Mouse (Mus musculus) left cerebral cortex, adult 9 months (tissue): ENCODE measurements around the gene Pdzd3.

ENCODE experiments used
- DNase-seq, 2 experiments: peaks; one replicate each; pipeline ENCODE4 v3.0.0; 2022; ENCODE audit warnings: low spot score in 2 of 2

Pdzd3 gene

DNA sequence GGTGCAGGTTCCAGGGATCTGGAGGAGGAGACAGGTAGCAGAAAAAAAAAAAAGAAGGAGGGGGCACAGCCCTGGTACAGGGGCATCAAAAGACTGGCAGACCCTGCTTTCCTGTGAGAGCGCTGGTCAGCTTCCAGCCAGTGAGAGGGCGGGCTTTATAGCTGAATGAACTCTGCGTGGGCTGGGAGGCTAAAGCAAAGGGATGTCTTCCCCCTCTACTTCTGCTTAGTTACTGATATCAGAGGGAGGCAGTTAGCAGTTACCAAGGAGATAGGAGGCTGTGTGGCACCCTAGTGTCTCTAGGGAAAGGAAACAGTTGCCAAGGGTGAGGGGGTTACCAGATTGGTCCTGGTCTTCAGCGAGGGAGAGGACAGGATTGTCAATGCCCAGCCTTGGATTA lies 826 bp downstream of the Pdzd3 start:
- DNase-seq, result no peak

DNA sequence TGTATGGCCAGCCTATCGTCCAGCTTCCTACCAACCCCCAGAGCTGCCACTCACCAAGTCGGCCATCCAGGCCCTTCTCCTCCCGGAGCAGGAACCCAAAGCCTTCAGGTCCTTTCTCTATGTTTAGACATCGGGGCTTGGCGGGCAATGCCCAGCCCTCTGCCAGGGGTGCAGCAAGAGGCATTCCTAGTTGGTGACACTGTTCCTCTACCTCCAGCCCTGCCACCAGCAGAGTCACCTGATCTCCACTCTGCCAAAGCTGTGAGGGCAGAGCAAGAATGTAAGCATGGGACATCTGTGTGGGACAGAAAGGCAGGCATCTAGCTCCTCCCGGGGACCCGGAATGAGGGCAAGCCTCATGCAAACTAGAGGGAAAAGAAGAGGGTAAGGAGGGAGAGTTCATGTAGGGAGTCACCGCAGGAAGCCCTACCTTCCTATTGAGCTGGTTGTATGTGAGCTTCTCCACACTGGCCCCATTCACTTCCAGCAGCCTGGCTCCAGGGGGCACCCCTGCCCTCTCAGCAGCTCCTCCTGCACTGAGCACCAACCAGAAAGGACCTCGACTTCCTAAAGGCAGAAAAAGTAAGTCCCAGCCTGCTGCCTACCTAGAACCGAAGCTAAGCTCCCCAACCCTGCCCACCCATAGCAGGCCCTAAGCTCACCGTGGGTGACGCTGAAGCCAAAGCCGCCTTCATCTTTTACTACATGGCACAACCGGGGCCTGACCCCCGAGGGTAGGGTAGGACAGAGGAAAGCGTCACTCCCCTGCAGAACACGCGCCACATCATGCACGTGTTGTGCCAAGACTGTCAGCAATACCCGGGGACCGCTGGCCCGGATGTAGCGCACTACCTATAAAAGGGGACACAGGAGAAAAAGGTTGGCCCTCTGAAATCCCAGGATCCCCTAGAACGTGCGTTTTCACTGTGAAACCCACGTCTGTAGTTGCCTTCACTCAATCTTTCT lies 1.8 kb downstream of the Pdzd3 start:
- peak in 1 of 2 experiments; percentile 77 for DNase-seq

GRCm38 (mm10) chr9:44247907-44248306 lies 3.4 kb downstream of the Pdzd3 start:
- no peak for DNase-seq

- DNase-seq, result no peak
Measured at GRCm38 (mm10) chr9:44243621-44244020, 7.7 kb downstream of the Pdzd3 start.

GRCm38 (mm10) chr9:44241418-44241817 lies 9.9 kb downstream of the Pdzd3 start:
- no peak for DNase-seq

GRCm38 (mm10) chr9:44240911-44241310 lies 10.4 kb downstream of the Pdzd3 start:
- no peak for DNase-seq

- no peak for DNase-seq
Measured at GRCm38 (mm10) chr9:44240399-44240798, 10.9 kb downstream of the Pdzd3 start, which contains the start of gene Ccdc153. Gene Ccdc153 (plus strand): TSS chr9:44240676.

DNA sequence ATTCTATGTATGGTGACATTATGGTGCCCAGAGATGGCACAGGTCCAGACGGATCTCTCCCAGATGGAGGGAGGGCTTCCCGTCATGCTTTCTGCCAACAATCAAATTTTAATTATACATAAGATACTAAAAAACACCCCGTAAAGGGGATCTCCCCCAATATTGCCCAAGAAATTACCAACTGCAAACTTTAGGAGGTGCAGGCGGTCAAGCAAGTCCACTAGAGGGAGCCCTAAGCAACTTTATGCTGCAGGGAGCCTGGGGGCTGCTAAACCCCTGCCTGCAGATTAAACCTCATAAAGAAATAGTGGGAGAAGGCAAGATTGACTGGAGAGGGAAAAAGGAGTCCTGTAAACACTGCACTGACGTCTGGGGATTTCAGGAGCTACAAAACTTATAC lies 11.8 kb downstream of the Pdzd3 start:
- DNase-seq, result peak in 1 of 2 experiments; percentile 39

- no peak for DNase-seq
Measured at GRCm38 (mm10) chr9:44238501-44239190, 12.6 kb downstream of the Pdzd3 start.

DNA sequence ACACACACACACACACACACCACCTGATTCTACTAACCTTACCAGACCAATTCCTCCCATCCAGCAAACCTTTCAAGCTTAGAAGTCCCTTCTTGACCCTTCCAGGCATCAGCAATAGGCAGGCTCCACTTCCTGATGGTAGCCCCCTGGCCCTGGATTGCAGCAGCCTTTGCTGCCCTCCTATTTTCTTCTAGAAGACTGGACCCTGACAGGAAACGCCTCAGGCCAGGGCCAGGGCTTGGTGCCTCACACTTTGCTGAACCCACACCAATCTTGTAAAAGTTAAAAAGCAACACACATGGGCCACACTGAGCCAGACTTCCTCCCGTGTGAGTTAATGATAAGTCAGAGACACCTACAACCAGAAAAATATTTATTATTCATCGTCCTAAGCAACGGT lies 14.1 kb downstream of the Pdzd3 start:
- no peak for DNase-seq

GRCm38 (mm10) chr9:44236601-44237000 lies 14.7 kb downstream of the Pdzd3 start:
- DNase-seq, result no peak

- peak in 1 of 2 experiments; percentile 56 for DNase-seq
Measured at GRCm38 (mm10) chr9:44234479-44235427, 16.5 kb downstream of the Pdzd3 start.

DNA sequence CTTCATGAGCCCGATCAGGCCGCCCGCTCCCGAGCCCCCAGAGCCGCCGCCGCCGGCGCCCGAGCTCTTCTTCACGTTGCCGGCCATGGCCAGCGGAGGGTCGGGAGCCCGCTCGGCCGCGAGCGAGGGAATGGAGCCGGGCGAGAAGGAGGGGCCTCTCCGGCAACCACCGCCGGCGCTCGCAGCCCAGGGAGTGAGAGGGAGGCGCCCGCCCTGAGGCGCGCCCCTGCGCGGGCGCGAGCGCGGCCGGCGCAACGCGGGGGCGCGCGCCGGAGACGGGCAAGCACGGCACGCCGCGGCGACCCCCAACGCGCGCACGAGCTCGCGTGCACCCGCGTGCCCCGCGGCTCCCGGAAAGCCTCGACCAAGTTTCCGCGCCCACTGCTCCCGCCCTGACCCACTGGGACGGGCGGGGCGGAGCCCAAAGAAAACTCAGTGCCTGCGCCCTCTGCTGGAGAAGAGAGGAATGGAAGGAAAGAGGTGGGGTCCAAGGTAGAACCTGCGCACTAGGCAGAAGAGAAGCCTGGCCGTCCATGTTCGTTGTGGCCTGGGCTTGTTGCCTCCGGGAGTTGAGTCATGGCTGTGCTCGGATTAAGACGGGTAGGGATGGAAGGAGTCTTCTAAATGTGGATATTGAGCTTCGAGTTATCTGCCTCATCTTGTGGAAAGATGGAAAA lies 17.3 kb downstream of the Pdzd3 start, which contains the start of gene Cbl:
TSS of gene Cbl (minus strand) at position 248 of the 677 bp plus-strand sequence.
- peak; percentile 96 to 100 for DNase-seq

DNA sequence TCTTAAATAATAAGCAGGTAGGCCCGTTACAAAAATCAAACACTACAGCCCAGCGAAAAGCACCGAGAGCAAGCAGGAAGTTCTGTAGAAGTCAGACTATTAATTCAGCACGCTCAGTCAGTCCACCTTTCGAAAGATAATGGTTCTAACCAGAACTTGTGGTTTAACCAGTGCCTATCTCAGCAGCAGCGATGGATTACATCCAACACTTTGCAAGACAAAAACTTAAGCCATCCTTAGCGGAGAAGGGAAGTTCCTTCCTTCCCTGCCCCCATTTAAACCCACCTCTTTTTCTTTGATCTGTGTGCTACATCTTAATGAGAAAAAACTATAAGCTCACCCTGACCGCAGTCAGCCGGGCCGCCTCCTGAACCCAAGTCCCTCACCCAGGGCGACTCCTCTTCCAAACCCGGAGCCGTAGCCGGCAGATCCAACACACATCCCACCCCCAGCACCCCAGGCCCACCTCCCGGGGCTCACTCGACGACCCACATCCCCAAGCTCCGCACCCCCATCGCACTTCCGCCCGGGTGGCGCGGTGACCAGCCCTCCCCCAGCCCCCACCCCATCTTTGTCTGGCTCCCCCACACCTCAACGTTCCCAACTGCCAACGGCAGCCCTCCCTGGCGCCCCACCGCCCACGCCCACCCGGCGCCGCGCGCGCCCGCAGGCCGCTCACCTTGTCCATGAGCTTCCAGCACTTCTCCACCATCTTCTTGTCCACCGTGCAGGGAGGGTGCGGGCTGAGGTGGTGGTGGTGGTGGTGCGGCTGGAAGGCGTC lies 18.1 kb downstream of the Pdzd3 start:
- DNase-seq, result no peak

GRCm38 (mm10) chr9:44231609-44232008 lies 19.7 kb downstream of the Pdzd3 start:
- no peak for DNase-seq

- no peak for DNase-seq
Measured at GRCm38 (mm10) chr9:44225993-44226392, 25.3 kb downstream of the Pdzd3 start.

GRCm38 (mm10) chr9:44213538-44213937 lies 37.7 kb downstream of the Pdzd3 start:
- no peak for DNase-seq

GRCm38 (mm10) chr9:44212406-44212805 lies 38.9 kb downstream of the Pdzd3 start:
- no peak for DNase-seq

DNA sequence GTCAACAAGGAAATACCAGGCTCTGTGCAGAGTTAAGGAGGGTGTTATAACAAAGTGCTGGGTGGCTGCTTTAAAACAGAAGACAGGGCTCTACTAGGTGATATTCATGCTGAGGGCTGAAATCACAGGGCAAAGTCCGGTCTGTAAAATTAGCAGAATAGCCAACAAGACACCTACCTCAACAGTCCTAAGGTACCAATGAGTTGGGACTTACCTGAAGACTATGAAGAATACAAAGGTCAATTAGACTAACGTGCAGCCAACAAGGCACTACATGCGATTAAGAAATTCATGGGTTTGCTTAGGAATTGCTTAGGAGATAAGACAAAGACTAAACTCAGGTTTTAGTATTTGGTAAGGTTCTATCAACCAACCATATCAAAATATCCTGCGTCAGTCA lies 41.9 kb downstream of the Pdzd3 start:
- no peak for DNase-seq

- no peak for DNase-seq
Measured at GRCm38 (mm10) chr9:44207840-44208239, 43.4 kb downstream of the Pdzd3 start.
